Mouse (Mus musculus) midbrain, embryonic 16.5 days (tissue): ENCODE measurements at regions not wholly inside any gene's neighbourhood (a gene's known extent, or its start where the extent isn't known, plus 50 kb on each side); places are given as distances from the start of the nearest gene placed in this dataset.
A peak's percentile ranks its signal among the peaks of the same experiment; 100 is the strongest.

Experiments
- ATAC-seq: fragments of 200-750 bp; cut with Nextera tagmentation; 2 replicates; pipeline ENCODE4 v1.8.0; 2017; ENCODE audit warnings: moderate TSS enrichment
- H3K27ac ChIP-seq: fragments of 300-500 bp; sonication (generic); 2 replicates; pipeline ENCODE4 v1.5.1; 2014; ENCODE audit warnings: mild to moderate bottlenecking, low read length, mixed read lengths
- H3K27me3 ChIP-seq: fragments of 300-500 bp; sonication (generic); 2 replicates; pipeline ENCODE4 v1.6.1; 2014; ENCODE audit warnings: low read depth, low read length, mixed read lengths; ENCODE audit not compliant: control insufficient read depth, insufficient read depth
- H3K36me3 ChIP-seq: fragments of 300-500 bp; sonication (generic); 2 replicates; pipeline ENCODE4 v1.6.1; 2014; ENCODE audit warnings: mild to moderate bottlenecking, low read length, moderate library complexity, mixed read lengths; ENCODE audit not compliant: control insufficient read depth, insufficient read depth
- H3K4me1 ChIP-seq: fragments of 300-500 bp; sonication (generic); 2 replicates; pipeline ENCODE4 v1.6.1; 2014; ENCODE audit warnings: mild to moderate bottlenecking, low read length, mixed read lengths; ENCODE audit not compliant: control insufficient read depth, insufficient read depth
- H3K4me2 ChIP-seq: fragments of 300-500 bp; sonication (generic); 2 replicates; pipeline ENCODE4 v1.6.1; 2014; ENCODE audit warnings: mild to moderate bottlenecking, low read length, mixed read lengths
- H3K4me3 ChIP-seq: fragments of 300-500 bp; sonication (generic); 2 replicates; pipeline ENCODE4 v1.5.1; 2014; ENCODE audit warnings: low read depth, mild to moderate bottlenecking, low read length, moderate library complexity, mixed read lengths
- H3K9ac ChIP-seq: fragments of 300-500 bp; sonication (generic); 2 replicates; pipeline ENCODE4 v1.6.1; 2014; ENCODE audit warnings: low read depth, low read length, mixed read lengths
- H3K9me3 ChIP-seq: fragments of 300-500 bp; sonication (generic); replicated peaks from 2 replicates; pipeline ENCODE4 v1.6.1; 2014; ENCODE audit warnings: mild to moderate bottlenecking, low read length, mixed read lengths; ENCODE audit not compliant: control insufficient read depth, poor library complexity, severe bottlenecking
- WGBS: fragments of 180-500 bp; shearing (Covaris S2); extraction: QIAGEN DNeasy Blood & Tissue Kit; methylation state at CpG from one replicate; pipeline ENCODE4 v1.1.7; 2014; 5-methylcytosine and 5-hydroxymethylcytosine counted together

DNA sequence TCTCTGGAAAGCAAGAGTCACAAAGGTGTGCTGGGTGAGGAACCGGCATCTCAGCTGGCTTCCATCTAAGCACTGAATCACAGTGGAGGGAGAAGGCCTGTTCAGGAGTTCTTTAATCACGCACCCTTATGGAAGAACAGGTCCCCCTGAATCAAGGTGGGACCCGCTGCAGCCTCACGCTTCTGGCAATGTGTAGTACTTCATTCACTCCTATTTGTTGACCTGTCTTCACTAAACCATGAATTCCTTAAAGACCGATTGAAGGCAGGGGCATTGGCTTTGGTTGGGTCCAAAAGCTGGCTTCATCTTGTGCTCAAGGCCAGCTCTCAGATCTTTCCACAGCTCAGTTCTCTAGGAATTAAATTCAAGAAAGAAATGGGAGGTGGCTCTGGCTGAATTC is 154.5 kb downstream of the Gm45692 start:
- H3K27ac ChIP-seq: no peak overlapping the region
- no peaks in the 10 kb centered on the region for H3K36me3 ChIP-seq
- peaks cover 9% of the 10 kb centered on the region; the same call in 1 of the 2 replicates for H3K4me1 ChIP-seq
- H3K9ac ChIP-seq: no peak overlapping the region
- peaks cover 8% of the 10 kb centered on the region for H3K27me3 ChIP-seq
- no peaks in the 10 kb centered on the region for H3K9me3 ChIP-seq
- 52% methylated on average over 5 of the region's 5 CpGs for WGBS
- H3K4me3 ChIP-seq: no peak overlapping the region
- no peak for ATAC-seq
- H3K4me2 ChIP-seq: peak overlapping the region; percentile 36; the same call in 1 of the 2 replicates

DNA sequence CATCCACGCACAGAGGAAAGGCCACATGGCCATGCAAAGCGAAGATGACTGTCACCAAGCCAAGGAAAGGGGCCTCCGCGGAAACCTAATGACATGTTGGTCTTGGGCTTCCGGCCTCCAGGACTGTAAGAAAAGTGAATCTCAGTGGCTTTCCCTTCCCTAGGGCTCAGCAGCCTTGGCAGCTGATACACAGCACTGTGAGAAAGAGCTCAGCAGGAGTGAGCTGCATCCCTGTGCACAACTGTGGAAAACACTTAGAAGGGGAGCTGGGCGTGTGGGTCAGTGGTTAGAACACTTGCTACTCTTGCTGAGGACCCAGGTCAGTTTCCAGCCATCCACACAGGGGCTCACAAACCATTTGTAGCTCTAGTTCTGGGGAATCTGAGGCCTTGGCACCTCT is 155.1 kb downstream of the Gm45692 start:
- no peak overlapping the region for H3K9ac ChIP-seq
- H3K4me2 ChIP-seq: no peak overlapping the region
- H3K9me3 ChIP-seq: no peaks in the 10 kb centered on the region
- H3K27me3 ChIP-seq: peaks cover 8% of the 10 kb centered on the region
- H3K4me1 ChIP-seq: peaks cover 8% of the 10 kb centered on the region; the same call in 1 of the 2 replicates
- no peak overlapping the region for H3K4me3 ChIP-seq
- H3K36me3 ChIP-seq: no peaks in the 10 kb centered on the region
- H3K27ac ChIP-seq: no peak overlapping the region
- ATAC-seq: no peak
- 94% methylated on average over 6 of the region's 6 CpGs for WGBS

DNA sequence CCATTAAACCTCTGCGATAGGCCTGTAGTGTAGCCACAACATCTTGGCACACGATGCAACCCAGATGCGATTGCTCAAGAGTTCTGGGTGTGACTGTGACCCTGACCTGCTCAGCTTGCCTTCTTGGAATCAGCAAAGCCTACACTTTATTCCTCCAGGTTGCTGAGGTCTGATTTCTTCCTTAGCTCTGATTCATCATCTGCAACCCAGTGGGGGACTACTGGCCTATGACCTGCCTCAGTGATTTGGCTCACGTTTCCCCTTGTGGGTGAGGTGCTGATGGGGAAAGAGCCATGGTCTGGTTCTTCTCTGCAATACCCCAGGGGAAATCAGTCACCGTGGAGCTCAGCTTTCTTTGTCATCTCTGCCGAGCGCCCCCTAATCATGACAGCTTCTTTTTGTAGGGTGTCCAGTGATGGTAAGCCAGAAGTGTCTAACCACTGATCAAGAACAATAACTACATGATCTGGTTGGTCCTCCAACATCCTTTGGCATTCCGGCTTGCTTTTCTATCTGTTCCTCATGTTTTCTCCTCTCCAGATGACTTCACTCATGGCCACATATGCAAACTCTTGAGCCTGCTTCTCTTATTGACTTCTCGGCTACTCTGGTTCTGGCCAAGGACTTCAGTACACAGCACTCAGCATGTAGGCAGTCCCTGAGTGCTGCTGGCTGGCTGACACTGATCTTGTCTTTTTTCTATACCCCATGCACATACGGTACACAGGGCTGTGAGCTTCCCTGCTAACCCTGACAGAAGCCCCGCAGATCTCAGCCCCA is 163.0 kb downstream of the Gm45692 start:
- Histone ChIP-seq H3K9me3 (no peaks in the 10 kb centered on the region), H3K27ac (no peak overlapping the region), H3K9ac (no peak overlapping the region), H3K4me1 (no peaks in the 10 kb centered on the region), H3K4me3 (no peak overlapping the region), H3K36me3 (no peaks in the 10 kb centered on the region), H3K27me3 (no peaks in the 10 kb centered on the region), H3K4me2 (no peak overlapping the region)
- no peak for ATAC-seq
- 69% methylated on average over 11 of the region's 11 CpGs for WGBS

DNA sequence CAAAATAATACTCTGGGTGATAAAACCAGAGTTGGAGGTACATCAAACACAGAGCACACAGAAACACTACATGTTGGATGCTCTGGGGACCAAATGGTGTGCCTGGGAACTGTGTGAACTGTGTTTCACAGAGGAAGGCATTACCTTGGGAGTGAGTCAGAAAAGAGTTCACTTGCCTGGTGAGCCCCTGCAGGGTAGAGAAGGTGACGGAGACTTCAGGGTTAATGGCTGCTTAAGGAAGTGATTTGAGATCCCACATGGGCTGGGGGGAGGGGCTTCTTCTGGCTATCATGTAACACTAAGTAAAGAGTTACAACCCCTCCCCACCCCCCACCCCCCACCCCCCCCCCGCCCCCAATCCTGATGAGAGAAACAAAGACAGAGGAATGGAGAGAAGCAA is 164.6 kb downstream of the Gm45692 start:
- no peak overlapping the region for H3K27ac ChIP-seq
- no peak overlapping the region for H3K4me2 ChIP-seq
- no peak overlapping the region for H3K9ac ChIP-seq
- H3K4me1 ChIP-seq: peaks cover 2% of the 10 kb centered on the region; the same call in 1 of the 2 replicates
- ATAC-seq: no peak
- H3K27me3 ChIP-seq: no peaks in the 10 kb centered on the region
- 75% methylated on average over 2 of the region's 2 CpGs for WGBS
- no peaks in the 10 kb centered on the region for H3K36me3 ChIP-seq
- H3K4me3 ChIP-seq: no peak overlapping the region
- H3K9me3 ChIP-seq: no peaks in the 10 kb centered on the region

DNA sequence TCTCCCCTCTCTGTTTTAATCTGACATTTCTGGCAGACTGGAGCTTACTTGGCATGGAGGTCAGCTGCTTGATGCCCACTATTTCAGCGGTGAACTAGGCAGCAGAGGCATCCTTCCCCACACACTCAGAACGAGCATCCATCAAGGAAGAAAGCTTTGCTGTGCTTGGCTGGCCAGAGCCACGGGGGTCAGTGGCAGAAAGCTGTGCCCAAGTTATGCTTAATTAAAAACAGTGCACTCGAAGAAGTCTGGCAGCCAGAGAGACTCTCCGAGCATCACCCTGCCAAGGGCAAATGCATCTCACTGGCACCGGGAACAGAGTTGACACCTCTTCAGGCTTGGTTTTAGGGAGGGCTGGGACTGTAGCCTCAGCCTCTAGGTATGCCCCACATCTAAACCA is 168.3 kb downstream of the Gm45692 start:
- Histone ChIP-seq H3K4me2 (no peak overlapping the region), H3K4me1 (peaks cover 2% of the 10 kb centered on the region; the same call in 1 of the 2 replicates), H3K27ac (no peak overlapping the region), H3K27me3 (no peaks in the 10 kb centered on the region), H3K9me3 (no peaks in the 10 kb centered on the region), H3K4me3 (no peak overlapping the region), H3K9ac (no peak overlapping the region), H3K36me3 (no peaks in the 10 kb centered on the region)
- 42% methylated on average over 6 of the region's 6 CpGs for WGBS
- no peak for ATAC-seq

- Histone ChIP-seq H3K36me3 (no peaks in the 10 kb centered on the region), H3K9me3 (no peaks in the 10 kb centered on the region), H3K4me1 (peaks cover 2% of the 10 kb centered on the region; the same call in 1 of the 2 replicates), H3K4me3 (no peak overlapping the region), H3K9ac (no peak overlapping the region), H3K4me2 (no peak overlapping the region), H3K27ac (no peak overlapping the region), H3K27me3 (no peaks in the 10 kb centered on the region)
- ATAC-seq: no peak
- 95% methylated on average over 4 of the region's 4 CpGs for WGBS
Measured at GRCm38 (mm10) chr8:26288163-26288562, 168.8 kb downstream of the Gm45692 start.

DNA sequence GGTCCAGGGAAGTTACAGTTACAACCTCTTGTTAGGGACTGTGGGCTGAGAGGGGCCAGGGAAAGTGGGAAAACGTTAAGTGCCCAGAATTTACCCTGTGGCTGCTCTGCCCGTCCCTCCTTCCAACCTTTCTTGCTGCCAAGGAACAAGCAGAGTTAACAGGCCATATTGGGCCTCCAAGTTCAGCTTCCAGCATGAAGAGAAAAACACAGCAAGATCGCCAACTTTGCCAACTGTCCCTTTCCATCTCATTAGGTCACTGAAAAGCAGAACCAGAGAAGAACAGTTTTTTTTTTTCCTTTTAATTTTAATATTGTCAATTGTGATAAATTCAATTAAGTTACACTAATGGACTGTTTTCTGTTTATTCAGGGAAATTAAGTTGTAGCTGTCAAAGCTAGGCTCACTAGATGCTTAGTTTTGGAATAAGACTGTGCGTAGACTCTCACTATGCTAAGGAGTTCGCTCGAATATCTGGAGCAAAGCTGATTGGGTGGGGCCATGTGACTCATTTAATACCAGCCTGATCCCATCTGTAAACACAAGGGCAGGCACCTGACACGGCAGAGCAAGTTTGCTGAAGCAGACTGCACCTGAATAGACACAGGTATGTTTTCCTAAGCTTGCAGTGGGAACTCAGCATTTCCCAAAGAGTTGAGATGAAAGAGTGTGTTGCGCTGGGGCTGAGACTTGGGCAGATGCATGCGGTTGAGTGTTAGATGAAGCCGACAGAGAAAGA is 178.9 kb downstream of the Gm45692 start:
- H3K36me3 ChIP-seq: no peaks in the 10 kb centered on the region
- 85% methylated on average over 10 of the region's 10 CpGs for whole genome bisulfite sequencing

DNA sequence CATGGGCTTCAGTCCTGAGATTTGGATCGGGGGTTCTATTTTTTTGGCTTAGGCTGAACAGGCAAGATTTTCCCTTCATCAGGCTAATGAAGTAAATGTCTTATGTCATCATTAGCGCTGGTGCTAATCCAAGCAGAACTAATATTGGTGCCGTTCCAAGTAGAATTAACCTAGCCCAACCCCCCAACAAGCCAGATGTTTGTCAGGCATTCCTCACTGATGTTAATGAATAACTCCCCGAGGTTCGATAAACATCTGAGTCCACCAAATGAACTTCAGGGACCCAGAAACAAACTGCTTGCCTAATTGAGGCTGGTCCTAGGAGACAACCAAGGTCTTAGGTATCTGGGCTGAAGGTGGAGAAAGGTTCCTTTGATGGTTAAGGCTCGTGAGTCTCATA is 180.9 kb downstream of the Gm45692 start:
- WGBS: 60% methylated on average over 6 of the region's 6 CpGs
- no peak overlapping the region for H3K9ac ChIP-seq
- ATAC-seq: no peak
- no peak overlapping the region for H3K4me3 ChIP-seq
- no peaks in the 10 kb centered on the region for H3K27me3 ChIP-seq
- no peak overlapping the region for H3K4me2 ChIP-seq
- H3K27ac ChIP-seq: no peak overlapping the region
- no peaks in the 10 kb centered on the region for H3K9me3 ChIP-seq
- no peaks in the 10 kb centered on the region for H3K36me3 ChIP-seq
- H3K4me1 ChIP-seq: no peaks in the 10 kb centered on the region

More for the DNA sequence above, 178.9 kb downstream of the Gm45692 start:
- H3K4me3 ChIP-seq: no peak overlapping the region
- H3K9me3 ChIP-seq: no peaks in the 10 kb centered on the region
- H3K4me2 ChIP-seq: no peak overlapping the region
- ATAC-seq: no peak
- H3K9ac ChIP-seq: no peak overlapping the region
- no peaks in the 10 kb centered on the region for H3K27me3 ChIP-seq
- H3K4me1 ChIP-seq: no peaks in the 10 kb centered on the region
- no peak overlapping the region for H3K27ac ChIP-seq

- no peak for ATAC-seq
- Histone ChIP-seq H3K9ac (no peak overlapping the region), H3K9me3 (no peaks in the 10 kb centered on the region), H3K4me3 (no peak overlapping the region), H3K4me2 (no peak overlapping the region), H3K4me1 (no peaks in the 10 kb centered on the region; the same call in 1 of the 2 replicates), H3K27ac (no peak overlapping the region), H3K36me3 (no peaks in the 10 kb centered on the region), H3K27me3 (no peaks in the 10 kb centered on the region)
- 88% methylated on average over 4 of the region's 4 CpGs for WGBS
Measured at GRCm38 (mm10) chr8:26301961-26302360, 182.6 kb downstream of the Gm45692 start.
